Mouse (Mus musculus): ENCODE measurements around the gene Capn2. TPM values are rescaled to one million over a fixed set of nuclear protein-coding genes. Genes with fewer than 3 reads are reported as not detected.

Capn2 gene
- total and polyA plus RNA-seq, 2 experiments = 9.3 to 27.8 TPM

GRCm38 (mm10) chr1:182465309-182465708, 52.1 kb downstream of the Capn2 start:
- peak; percentile 45 for DNase-seq (ENCODE audit: extremely low read depth, low read depth, low spot score)
- Histone ChIP-seq H3K27ac (replicated peaks; ENCODE audit: insufficient read depth, low read depth, low read length) (no peak overlapping the region), H3K36me3 (ENCODE audit: control insufficient read depth, insufficient read depth, low read length) (peaks cover 24% of the 10 kb centered on the region), H3K9ac (ENCODE audit: low read depth, low read length) (no peak overlapping the region), H3K4me3 (ENCODE audit: insufficient read depth, low read depth, low read length) (no peak overlapping the region), H3K4me1 (ENCODE audit: control insufficient read depth, insufficient read depth, low read length) (peaks cover 13% of the 10 kb centered on the region), H3K79me2 (ENCODE audit: control insufficient read depth, insufficient read depth, low read length) (no peaks in the 10 kb centered on the region), H3K27me3 (ENCODE audit: control insufficient read depth, insufficient read depth, low read length) (no peaks in the 10 kb centered on the region)
- TF ChIP-seq POLR2A (IDR thresholded peaks at IDR 0.05; ENCODE audit: extremely low read depth, insufficient read depth, low read length) (no peak), CTCF (IDR thresholded peaks at IDR 0.05; ENCODE audit: low read depth, low read length) (no peak)
- 62% methylated on average over 4 of the region's 4 CpGs for WGBS

- H3K36me3 ChIP-seq (ENCODE audit: control insufficient read depth, insufficient read depth, low read length) = peaks cover 3% of the 10 kb centered on the region; the same call in 1 of the 2 replicates
- no peaks in the 10 kb centered on the region for H3K27me3 ChIP-seq (ENCODE audit: control insufficient read depth, insufficient read depth, low read length)
- peak overlapping the region; percentile 50 for H3K27ac ChIP-seq (replicated peaks; ENCODE audit: insufficient read depth, low read depth, low read length)
- H3K9ac ChIP-seq (ENCODE audit: low read depth, low read length) = no peak overlapping the region
- TF ChIP-seq POLR2A (IDR thresholded peaks at IDR 0.05; ENCODE audit: extremely low read depth, insufficient read depth, low read length) = no peak
- no peak for TF ChIP-seq CTCF (IDR thresholded peaks at IDR 0.05; ENCODE audit: low read depth, low read length)
- H3K79me2 ChIP-seq (ENCODE audit: control insufficient read depth, insufficient read depth, low read length) = no peaks in the 10 kb centered on the region; the same call in 1 of the 2 replicates
- 59% methylated on average over 10 of the region's 10 CpGs for WGBS
- H3K4me1 ChIP-seq (ENCODE audit: control insufficient read depth, insufficient read depth, low read length) = peaks cover 19% of the 10 kb centered on the region
- H3K4me3 ChIP-seq (ENCODE audit: insufficient read depth, low read depth, low read length) = no peak overlapping the region
- DNase-seq (ENCODE audit: extremely low read depth, low read depth, low spot score) = peak; percentile 84
Measured at GRCm38 (mm10) chr1:182461813-182462212, 55.6 kb downstream of the Capn2 start.

DNA sequence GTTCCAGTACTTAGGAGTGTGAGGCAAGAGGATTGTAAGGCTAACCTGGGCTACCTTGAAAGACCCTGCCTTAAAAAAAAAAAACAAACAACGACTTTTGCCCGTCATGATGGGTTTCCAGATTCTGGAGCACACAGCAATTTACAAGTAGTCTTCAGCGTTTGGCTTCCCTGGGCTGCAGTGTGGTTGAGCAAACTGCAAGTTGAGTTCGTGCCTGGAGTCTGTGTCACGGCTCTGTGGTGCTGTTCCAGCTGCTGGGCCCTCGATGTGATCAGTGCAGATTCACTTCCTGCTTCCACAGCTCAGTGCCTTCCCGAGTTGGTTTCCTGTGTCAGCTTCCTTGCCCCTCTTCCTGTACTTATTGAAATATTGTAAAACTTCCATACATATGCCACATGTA, 56.1 kb downstream of the Capn2 start:
- DNase-seq (ENCODE audit: extremely low read depth, low read depth, low spot score) = peak; percentile 77
- H3K27ac ChIP-seq (replicated peaks; ENCODE audit: insufficient read depth, low read depth, low read length) = peak overlapping the region; percentile 35
- no peak for TF ChIP-seq POLR2A (IDR thresholded peaks at IDR 0.05; ENCODE audit: extremely low read depth, insufficient read depth, low read length)
- 0 out of 2 replicates have a peak, but pooled peaks have one; percentile 2 for TF ChIP-seq CTCF (IDR thresholded peaks at IDR 0.05; ENCODE audit: low read depth, low read length)

DNA sequence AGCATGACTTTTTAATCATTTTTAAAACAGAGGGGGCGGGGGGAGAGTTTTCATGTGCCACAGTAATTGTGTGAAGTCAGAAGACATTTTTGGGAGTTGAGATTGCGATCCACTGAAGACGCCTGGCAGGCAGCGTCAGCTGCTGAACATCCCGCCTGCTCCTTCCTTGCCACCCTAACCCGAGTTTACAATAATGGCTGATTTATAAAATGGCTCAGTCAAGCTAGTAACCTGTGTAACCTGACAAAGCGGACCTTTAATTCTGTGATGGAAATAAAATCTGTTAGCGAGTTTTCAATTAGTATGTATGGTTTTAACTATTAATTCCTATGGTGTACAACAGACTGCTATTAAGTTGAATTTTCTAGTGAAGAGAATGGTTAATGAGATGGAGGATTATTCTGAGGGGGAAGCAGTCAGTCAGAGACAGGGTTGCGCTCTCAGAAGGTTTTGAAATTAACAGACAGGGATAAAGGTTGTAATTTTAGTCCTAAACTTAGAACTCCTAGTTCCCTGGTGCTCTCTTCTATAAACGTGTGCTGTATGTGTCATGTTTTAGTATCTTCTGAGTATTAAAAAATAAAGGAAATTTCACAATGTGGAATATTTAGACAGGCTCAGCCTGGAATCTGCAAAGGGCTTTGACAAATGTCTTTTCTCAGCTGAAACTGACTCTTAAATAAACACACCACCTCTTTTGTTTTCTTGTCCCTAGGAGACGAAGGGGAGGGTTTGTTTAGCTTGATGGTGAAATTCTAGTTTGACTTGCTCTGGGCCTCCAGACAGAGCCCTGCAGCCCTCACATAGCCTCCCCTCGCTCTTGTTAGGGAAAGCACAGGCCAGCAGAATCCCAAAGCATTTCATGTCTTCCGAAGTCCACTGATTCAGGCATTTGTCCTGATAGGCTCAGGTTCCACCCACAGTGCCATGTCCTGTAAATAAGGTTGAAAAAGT, 56.8 kb downstream of the Capn2 start:
- Histone ChIP-seq H3K4me3 (ENCODE audit: insufficient read depth, low read depth, low read length) (no peak overlapping the region), H3K27ac (replicated peaks; ENCODE audit: insufficient read depth, low read depth, low read length) (peak overlapping the region; percentile 40), H3K9ac (ENCODE audit: low read depth, low read length) (no peak overlapping the region), H3K4me1 (ENCODE audit: control insufficient read depth, insufficient read depth, low read length) (peaks cover 19% of the 10 kb centered on the region), H3K79me2 (ENCODE audit: control insufficient read depth, insufficient read depth, low read length) (no peaks in the 10 kb centered on the region; the same call in 1 of the 2 replicates), H3K36me3 (ENCODE audit: control insufficient read depth, insufficient read depth, low read length) (peaks cover 10% of the 10 kb centered on the region; the same call in 1 of the 2 replicates), H3K27me3 (ENCODE audit: control insufficient read depth, insufficient read depth, low read length) (no peaks in the 10 kb centered on the region)
- TF ChIP-seq POLR2A (IDR thresholded peaks at IDR 0.05; ENCODE audit: extremely low read depth, insufficient read depth, low read length) = no peak
- peak; percentile 87 for DNase-seq (ENCODE audit: extremely low read depth, low read depth, low spot score)
- WGBS = 46% methylated on average over 13 of the region's 13 CpGs

More for the DNA sequence above, 56.1 kb downstream of the Capn2 start:
- no peak overlapping the region for H3K4me3 ChIP-seq (ENCODE audit: insufficient read depth, low read depth, low read length)
- WGBS = under 1% methylated on average over 7 of the region's 7 CpGs
- H3K9ac ChIP-seq (ENCODE audit: low read depth, low read length) = no peak overlapping the region
- peaks cover 19% of the 10 kb centered on the region for H3K4me1 ChIP-seq (ENCODE audit: control insufficient read depth, insufficient read depth, low read length)
- H3K27me3 ChIP-seq (ENCODE audit: control insufficient read depth, insufficient read depth, low read length) = no peaks in the 10 kb centered on the region
- peaks cover 6% of the 10 kb centered on the region; the same call in 1 of the 2 replicates for H3K36me3 ChIP-seq (ENCODE audit: control insufficient read depth, insufficient read depth, low read length)
- no peaks in the 10 kb centered on the region; the same call in 1 of the 2 replicates for H3K79me2 ChIP-seq (ENCODE audit: control insufficient read depth, insufficient read depth, low read length)

GRCm38 (mm10) chr1:182459436-182459835, 58.0 kb downstream of the Capn2 start:
- no peak for TF ChIP-seq POLR2A (IDR thresholded peaks at IDR 0.05; ENCODE audit: extremely low read depth, insufficient read depth, low read length)
- TF ChIP-seq CTCF (IDR thresholded peaks at IDR 0.05; ENCODE audit: low read depth, low read length) = no peak
- Histone ChIP-seq H3K36me3 (ENCODE audit: control insufficient read depth, insufficient read depth, low read length) (peaks cover 18% of the 10 kb centered on the region; the same call in 1 of the 2 replicates), H3K27ac (replicated peaks; ENCODE audit: insufficient read depth, low read depth, low read length) (peak overlapping the region; percentile 40; the same call in 1 of the 2 replicates), H3K27me3 (ENCODE audit: control insufficient read depth, insufficient read depth, low read length) (no peaks in the 10 kb centered on the region), H3K79me2 (ENCODE audit: control insufficient read depth, insufficient read depth, low read length) (no peaks in the 10 kb centered on the region; the same call in 1 of the 2 replicates), H3K9ac (ENCODE audit: low read depth, low read length) (no peak overlapping the region), H3K4me3 (ENCODE audit: insufficient read depth, low read depth, low read length) (no peak overlapping the region), H3K4me1 (ENCODE audit: control insufficient read depth, insufficient read depth, low read length) (peaks cover 16% of the 10 kb centered on the region)
- WGBS = 58% methylated on average over 8 of the region's 8 CpGs
- DNase-seq (ENCODE audit: extremely low read depth, low read depth, low spot score) = peak; percentile 53
